Mouse (Mus musculus) 3T3-L1 (cell line): ENCODE measurements around the gene H2afv.

Experiments used
- DNase-seq: peaks from one replicate; pipeline ENCODE4 v3.0.0-alpha.2; 2015; ENCODE audit warnings: low read depth, low spot score

Gene H2afv

GRCm38 (mm10) chr11:6444077-6444853 lies at the start of gene H2afv:
Gene H2afv (minus strand): TSS chr11:6444443.
- peak; percentile 100 for DNase-seq

- peak; percentile 64 for DNase-seq
These were observed 45.7 kb upstream of the H2afv start for GRCm38 (mm10) chr11:6489691-6490503.

GRCm38 (mm10) chr11:6489257-6489656 lies 45.0 kb upstream of the H2afv start:
- DNase-seq: peak; percentile 78

DNA sequence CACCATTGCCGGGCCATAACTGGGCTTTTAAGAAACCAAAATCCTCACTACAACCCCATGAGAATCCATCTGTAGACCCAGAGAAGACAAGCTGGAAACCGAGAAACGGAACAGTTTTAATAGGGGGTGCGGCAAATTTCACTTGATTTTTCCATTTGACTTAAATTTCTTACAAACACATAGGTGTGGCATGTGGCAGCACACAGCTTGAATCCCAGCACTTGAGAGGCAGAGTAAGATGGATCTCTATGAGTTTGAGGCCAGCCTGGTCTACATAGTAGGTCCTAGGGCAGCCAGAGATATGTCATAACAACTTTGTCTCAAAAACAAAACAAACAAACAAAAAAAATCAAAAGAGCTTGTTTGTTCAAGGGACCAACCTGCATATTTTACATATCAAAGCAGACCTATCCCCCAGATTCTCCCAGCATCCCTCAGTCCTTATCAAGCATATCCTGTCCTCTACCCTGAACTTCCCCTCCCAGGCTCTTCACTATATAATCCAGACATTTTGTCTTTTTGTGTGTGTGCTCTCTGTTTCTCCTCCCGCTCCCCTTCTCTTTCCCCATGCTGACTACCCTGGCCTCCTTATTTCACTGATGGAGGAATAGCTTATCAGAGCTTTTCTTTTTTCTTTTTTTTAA lies 43.9 kb upstream of the H2afv start:
- no peak for DNase-seq

GRCm38 (mm10) chr11:6487496-6487895 lies 43.3 kb upstream of the H2afv start:
- DNase-seq: no peak

GRCm38 (mm10) chr11:6486916-6487315 lies 42.7 kb upstream of the H2afv start:
- DNase-seq: no peak

- DNase-seq: no peak
These were observed 40.2 kb upstream of the H2afv start for GRCm38 (mm10) chr11:6484244-6484959.

DNA sequence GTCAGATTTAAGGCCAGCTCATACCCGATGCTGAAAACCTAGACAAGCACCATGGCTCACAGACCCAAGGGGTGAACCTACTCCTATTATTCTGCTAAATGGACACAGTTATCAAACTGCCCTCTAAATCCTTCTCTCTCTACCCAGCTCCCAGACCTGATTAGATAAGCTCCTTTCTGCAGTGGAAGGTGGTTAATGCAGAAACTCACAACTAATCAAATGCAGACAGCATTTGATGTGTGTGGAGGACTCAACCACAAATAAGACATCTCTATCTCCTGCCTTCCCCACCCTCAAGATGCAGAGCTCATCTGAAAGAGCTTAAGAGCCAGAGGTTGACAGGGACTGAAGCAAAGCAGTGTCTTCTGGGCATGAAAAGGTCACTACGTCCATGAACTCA lies 38.9 kb upstream of the H2afv start:
- DNase-seq: no peak

GRCm38 (mm10) chr11:6481669-6482185 lies 37.5 kb upstream of the H2afv start:
- DNase-seq: no peak

GRCm38 (mm10) chr11:6480681-6481405 lies 36.6 kb upstream of the H2afv start:
- no peak for DNase-seq

GRCm38 (mm10) chr11:6480191-6480590 lies 35.9 kb upstream of the H2afv start:
- DNase-seq: no peak

- no peak for DNase-seq
These were observed 35.0 kb upstream of the H2afv start for GRCm38 (mm10) chr11:6479231-6479630.

GRCm38 (mm10) chr11:6477350-6477749 lies 33.1 kb upstream of the H2afv start:
- peak; percentile 27 for DNase-seq

DNA sequence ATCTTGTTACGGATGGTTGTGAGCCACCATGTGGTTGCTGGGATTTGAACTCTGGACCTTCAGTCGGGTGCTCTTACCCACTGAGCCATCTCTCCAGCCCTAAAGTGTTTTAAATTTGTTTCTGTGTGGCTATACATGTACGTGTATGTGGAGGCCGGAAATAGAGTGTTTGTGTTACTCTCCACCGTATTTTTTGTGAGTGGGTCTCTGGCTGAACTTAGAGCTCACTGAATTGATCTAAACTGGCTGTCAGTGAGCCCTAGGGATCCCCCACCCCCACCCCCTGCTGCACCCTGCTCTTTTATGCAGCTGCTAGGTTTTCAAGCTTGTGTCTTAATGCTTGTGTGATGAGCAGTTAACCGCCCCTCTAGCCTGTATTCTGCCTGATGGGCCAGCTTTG lies 32.6 kb upstream of the H2afv start:
- no peak for DNase-seq

DNA sequence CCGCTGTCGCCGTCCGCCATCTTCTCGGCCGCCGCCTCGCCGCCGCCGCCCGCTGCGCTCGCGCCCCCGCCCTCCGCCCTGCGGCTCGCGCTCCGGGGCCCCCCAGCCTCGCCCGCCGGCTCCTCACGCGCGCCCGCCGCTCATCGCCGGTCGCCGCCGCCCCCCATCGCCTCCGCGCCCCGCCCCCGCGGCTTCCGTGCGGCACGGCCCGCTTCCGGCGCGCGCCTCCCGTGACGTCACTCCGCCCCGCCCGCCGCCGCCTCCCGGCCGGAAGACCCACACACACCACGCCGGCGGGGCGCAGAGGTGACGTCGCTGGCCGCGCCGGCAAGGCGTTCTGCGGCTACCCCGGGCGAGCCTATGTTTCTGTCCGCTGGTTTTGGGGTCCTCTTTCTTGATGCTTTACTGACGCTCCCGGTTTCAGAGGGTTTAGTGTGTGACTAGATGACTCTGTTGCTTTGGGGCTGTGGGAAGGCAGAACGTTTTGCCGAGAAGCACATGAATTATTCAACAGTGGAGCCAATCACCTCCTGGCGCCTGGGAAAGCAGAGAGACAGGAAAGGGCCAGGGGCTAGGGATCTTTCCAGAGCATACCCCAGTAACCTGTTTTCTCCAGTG lies 31.7 kb upstream of the H2afv start, which contains the start of gene Purb:
Gene Purb (minus strand): TSS at position 51 of the 618 bp plus-strand sequence.
- peak; percentile 73 for DNase-seq

GRCm38 (mm10) chr11:6474874-6475731 lies 30.9 kb upstream of the H2afv start:
- peak; percentile 57 for DNase-seq

GRCm38 (mm10) chr11:6474381-6474780 lies 30.1 kb upstream of the H2afv start:
- peak; percentile 29 for DNase-seq

- DNase-seq: peak; percentile 64
These were observed 27.8 kb upstream of the H2afv start for GRCm38 (mm10) chr11:6472076-6472475.

DNA sequence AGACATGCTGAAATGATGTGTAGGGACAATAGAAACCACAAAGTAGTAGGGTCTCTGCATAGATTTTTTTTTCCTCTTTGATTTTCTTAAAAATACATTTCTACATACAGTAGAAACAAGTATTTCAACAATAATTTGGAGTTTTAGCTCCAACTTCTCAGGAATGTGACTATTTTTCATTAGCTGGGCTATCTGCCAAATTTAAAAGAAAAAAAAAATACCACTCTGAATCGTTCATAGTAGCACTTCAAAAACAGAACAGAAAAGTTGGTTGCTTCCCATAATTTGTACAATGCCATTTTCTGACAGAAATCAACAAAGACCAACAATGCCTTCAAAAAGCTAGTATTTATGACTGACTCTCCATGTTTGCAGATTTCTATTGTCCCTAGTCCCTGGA lies 27.2 kb upstream of the H2afv start:
- DNase-seq: no peak
